Mouse (Mus musculus) liver, adult 2 months (tissue): ENCODE data around the gene Anapc13. TPM values are rescaled to one million over a fixed set of nuclear protein-coding genes. Genes with fewer than 3 reads are reported as not detected.

Experiments used
- DNase-seq: peaks from one replicate; pipeline ENCODE4 v3.0.0-alpha.2; 2011; ENCODE audit warnings: low read depth, low spot score; ENCODE audit errors: extremely low read depth
- H3K27ac ChIP-seq: fragments of 200-500 bp; replicated peaks from 2 replicates; pipeline ENCODE4 v1.5.1; 2012; ENCODE audit warnings: low read depth, mild to moderate bottlenecking, control low read depth, inconsistent platforms, low read length; ENCODE audit not compliant: insufficient read depth
- H3K27me3 ChIP-seq: fragments of 200-500 bp; 2 replicates; pipeline ENCODE4 v1.6.1; 2012; ENCODE audit warnings: mild to moderate bottlenecking, moderate library complexity, low read length, inconsistent platforms; ENCODE audit not compliant: control insufficient read depth, insufficient read depth
- H3K36me3 ChIP-seq: fragments of 200-500 bp; 2 replicates; pipeline ENCODE4 v1.6.1; 2012; ENCODE audit warnings: low read length, inconsistent platforms; ENCODE audit not compliant: control insufficient read depth, insufficient read depth
- H3K4me1 ChIP-seq: fragments of 200-500 bp; 2 replicates; pipeline ENCODE4 v1.6.1; 2011; ENCODE audit warnings: low read length; ENCODE audit not compliant: control insufficient read depth, insufficient read depth
- H3K4me3 ChIP-seq: fragments of 200-500 bp; 2 replicates; pipeline ENCODE4 v1.5.1; 2011; ENCODE audit warnings: low read depth, mild to moderate bottlenecking, control low read depth, low read length, moderate library complexity; ENCODE audit not compliant: insufficient read depth
- H3K79me2 ChIP-seq: fragments of 200-500 bp; 2 replicates; pipeline ENCODE4 v1.6.1; 2012; ENCODE audit warnings: inconsistent platforms, mild to moderate bottlenecking, low read length, moderate library complexity; ENCODE audit not compliant: control insufficient read depth, insufficient read depth
- H3K9ac ChIP-seq: fragments of 200-500 bp; 2 replicates; pipeline ENCODE4 v1.6.1; 2012; ENCODE audit warnings: low read depth, mild to moderate bottlenecking, control low read depth, inconsistent platforms, low read length
- CTCF ChIP-seq: fragments of 200-500 bp; IDR thresholded peaks from 2 replicates; pipeline ENCODE4 v1.5.1; 2011; ENCODE audit warnings: low read depth, low read length, control low read depth
- POLR2A ChIP-seq: fragments of 200-500 bp; IDR thresholded peaks from 2 replicates; pipeline ENCODE4 v1.6.1; 2011; ENCODE audit warnings: low read length, control low read depth; ENCODE audit not compliant: insufficient read depth; ENCODE audit errors: extremely low read depth
- WGBS: fragments of 180-500 bp; shearing (Covaris S2); methylation state at CpG from one replicate; pipeline ENCODE4 v1.1.7; 2018; 5-methylcytosine and 5-hydroxymethylcytosine counted together
- polyA plus RNA-seq: library from polyadenylated mRNA; depleted of rRNA; stranded (reverse); fragments of >200 nt; gene quantifications from 2 replicates; pipeline ENCODE4 v1.2.3, GENCODE M21; 2012
- total RNA-seq: library from RNA; depleted of rRNA; stranded (reverse); fragments of >200 nt; gene quantifications from 2 replicates; pipeline ENCODE4 v1.2.3, GENCODE M21; 2014

Gene Anapc13
- total and polyA plus RNA-seq, 2 experiments, result 53.4 to 65.8 TPM

- H3K9ac ChIP-seq, result no peak overlapping the region
- no peaks in the 10 kb centered on the region for H3K79me2 ChIP-seq
- H3K4me3 ChIP-seq, result no peak overlapping the region
- no peaks in the 10 kb centered on the region for H3K36me3 ChIP-seq
- no peak for DNase-seq
- H3K4me1 ChIP-seq, result peaks cover 2% of the 10 kb centered on the region; the same call in 1 of the 2 replicates
- 66% methylated on average over 6 of the region's 6 CpGs for WGBS
- TF ChIP-seq POLR2A (no peak), CTCF (no peak)
- H3K27me3 ChIP-seq, result no peaks in the 10 kb centered on the region
- H3K27ac ChIP-seq, result no peak overlapping the region
Measured at GRCm38 (mm10) chr9:102641531-102641930, 15.4 kb downstream of the Anapc13 start.

GRCm38 (mm10) chr9:102643071-102643485 is 17.0 kb downstream of the Anapc13 start:
- no peak for DNase-seq
- no peaks in the 10 kb centered on the region for H3K79me2 ChIP-seq
- 49% methylated on average over 8 of the region's 8 CpGs for WGBS
- H3K36me3 ChIP-seq, result no peaks in the 10 kb centered on the region
- no peak overlapping the region for H3K9ac ChIP-seq
- H3K4me3 ChIP-seq, result no peak overlapping the region
- no peak for TF ChIP-seq POLR2A
- TF ChIP-seq CTCF, result no peak
- H3K27ac ChIP-seq, result peak overlapping the region; percentile 52
- H3K27me3 ChIP-seq, result no peaks in the 10 kb centered on the region
- peaks cover 2% of the 10 kb centered on the region; the same call in 1 of the 2 replicates for H3K4me1 ChIP-seq

- Histone ChIP-seq H3K36me3 (no peaks in the 10 kb centered on the region), H3K4me1 (peaks cover 2% of the 10 kb centered on the region; the same call in 1 of the 2 replicates), H3K4me3 (no peak overlapping the region), H3K27ac (peak overlapping the region; percentile 52), H3K9ac (no peak overlapping the region), H3K27me3 (no peaks in the 10 kb centered on the region), H3K79me2 (no peaks in the 10 kb centered on the region)
- DNase-seq, result no peak
- WGBS, result 21% methylated on average over 10 of the region's 10 CpGs
- TF ChIP-seq POLR2A, result no peak
- no peak for TF ChIP-seq CTCF
Measured at GRCm38 (mm10) chr9:102643486-102644101, 17.5 kb downstream of the Anapc13 start.

- H3K36me3 ChIP-seq, result no peaks in the 10 kb centered on the region
- H3K4me3 ChIP-seq, result no peak overlapping the region
- TF ChIP-seq POLR2A (no peak), CTCF (no peak)
- H3K79me2 ChIP-seq, result no peaks in the 10 kb centered on the region
- no peak for DNase-seq
- peaks cover 2% of the 10 kb centered on the region; the same call in 1 of the 2 replicates for H3K4me1 ChIP-seq
- no peak overlapping the region for H3K9ac ChIP-seq
- WGBS, result 65% methylated on average over 3 of the region's 3 CpGs
- no peaks in the 10 kb centered on the region for H3K27me3 ChIP-seq
- H3K27ac ChIP-seq, result no peak overlapping the region
Measured at GRCm38 (mm10) chr9:102645119-102645695, 19.1 kb downstream of the Anapc13 start.

GRCm38 (mm10) chr9:102647010-102647409 is 20.9 kb downstream of the Anapc13 start:
- WGBS, result 87% methylated on average over 6 of the region's 6 CpGs
- Histone ChIP-seq H3K36me3 (no peaks in the 10 kb centered on the region), H3K27ac (no peak overlapping the region), H3K79me2 (no peaks in the 10 kb centered on the region), H3K9ac (no peak overlapping the region), H3K4me3 (no peak overlapping the region), H3K4me1 (no peaks in the 10 kb centered on the region), H3K27me3 (no peaks in the 10 kb centered on the region)
- no peak for DNase-seq
- TF ChIP-seq POLR2A (no peak), CTCF (no peak)

- Histone ChIP-seq H3K27me3 (no peaks in the 10 kb centered on the region), H3K4me3 (no peak overlapping the region), H3K4me1 (no peaks in the 10 kb centered on the region), H3K9ac (no peak overlapping the region), H3K27ac (no peak overlapping the region), H3K36me3 (no peaks in the 10 kb centered on the region), H3K79me2 (no peaks in the 10 kb centered on the region)
- peak; percentile 85 for DNase-seq
- WGBS, result 61% methylated on average over 17 of the region's 17 CpGs
- TF ChIP-seq POLR2A (no peak), CTCF (no peak)
Measured at GRCm38 (mm10) chr9:102649917-102650527, 23.9 kb downstream of the Anapc13 start.
